Mouse (Mus musculus): Measurements from ENCODE around the gene Cadps2. TPM values are rescaled to one million over a fixed set of nuclear protein-coding genes. Genes with fewer than 3 reads are reported as not detected.

Cadps2 gene
- polyA plus RNA-seq, 1 experiment from 2014 or later: 1.3 TPM

- Histone ChIP-seq H3K4me1 (ENCODE audit: control insufficient read depth in 2 of 2, insufficient read depth in 2 of 2, low read length in 2 of 2) (peaks cover 9 to 13% of the 10 kb centered on the region in 2 experiments), H3K9ac (ENCODE audit: low read length) (no peak overlapping the region)
- no peak for ATAC-seq (ENCODE audit: insufficient number of reproducible peaks, insufficient read depth, low FRiP score, low read depth)
Measured at GRCm38 (mm10) chr6:23246790-23247511, 592.3 kb downstream of the Cadps2 start.

GRCm38 (mm10) chr6:23246061-23246789, 593.0 kb downstream of the Cadps2 start:
- Histone ChIP-seq H3K4me3 (ENCODE audit: control insufficient read depth in 1 of 2, insufficient read depth in 1 of 2, low read depth in 1 of 2, low read length in 2 of 2) (no peak overlapping the region), H3K9ac (ENCODE audit: low read length) (no peak overlapping the region), H3K36me3 (ENCODE audit: control insufficient read depth, insufficient read depth, low read length) (no peaks in the 10 kb centered on the region), H3K27ac (replicated peaks in 1 of 2; ENCODE audit: control insufficient read depth in 1 of 2, insufficient read depth in 1 of 2, low read depth in 2 of 2, low read length in 2 of 2) (no peak overlapping the region), H3K4me2 (ENCODE audit: low read length) (no peak overlapping the region), H3K9me3 (ENCODE audit: control insufficient read depth, low read length) (no peaks in the 10 kb centered on the region), H3K27me3 (ENCODE audit: control insufficient read depth, insufficient read depth, low read length) (peaks cover 95% of the 10 kb centered on the region), H3K4me1 (ENCODE audit: control insufficient read depth in 2 of 2, insufficient read depth in 2 of 2, low read length in 2 of 2) (peaks cover 9 to 13% of the 10 kb centered on the region in 2 experiments)
- ATAC-seq (ENCODE audit: insufficient number of reproducible peaks, insufficient read depth, low FRiP score, low read depth): no peak
- 3% methylated on average over 17 of the region's 17 CpGs for WGBS

More at GRCm38 (mm10) chr6:23246790-23247511, 592.3 kb downstream of the Cadps2 start:
- H3K36me3 ChIP-seq (ENCODE audit: control insufficient read depth, insufficient read depth, low read length): no peaks in the 10 kb centered on the region
- peak overlapping the region; percentile 19 to 40; a peak in 3 of 4 replicates for H3K4me3 ChIP-seq (ENCODE audit: control insufficient read depth in 1 of 2, insufficient read depth in 1 of 2, low read depth in 1 of 2, low read length in 2 of 2)
- peaks cover 94% of the 10 kb centered on the region for H3K27me3 ChIP-seq (ENCODE audit: control insufficient read depth, insufficient read depth, low read length)
- H3K27ac ChIP-seq (replicated peaks in 1 of 2; ENCODE audit: control insufficient read depth in 1 of 2, insufficient read depth in 1 of 2, low read depth in 2 of 2, low read length in 2 of 2): no peak overlapping the region
- 1% methylated on average over 23 of the region's 23 CpGs for WGBS
- peak overlapping the region; percentile 62; the same call in 1 of the 2 replicates for H3K4me2 ChIP-seq (ENCODE audit: low read length)
- H3K9me3 ChIP-seq (ENCODE audit: control insufficient read depth, low read length): no peaks in the 10 kb centered on the region

GRCm38 (mm10) chr6:23245545-23246011, 593.6 kb downstream of the Cadps2 start:
- WGBS: 2% methylated on average over 23 of the region's 23 CpGs
- Histone ChIP-seq H3K36me3 (ENCODE audit: control insufficient read depth, insufficient read depth, low read length) (no peaks in the 10 kb centered on the region), H3K9me3 (ENCODE audit: control insufficient read depth, low read length) (0 out of 2 replicates have a peak, but pooled peaks cover 3% of the 10 kb centered on the region), H3K27ac (replicated peaks in 1 of 2; ENCODE audit: control insufficient read depth in 1 of 2, insufficient read depth in 1 of 2, low read depth in 2 of 2, low read length in 2 of 2) (no peak overlapping the region), H3K4me2 (ENCODE audit: low read length) (no peak overlapping the region), H3K4me3 (ENCODE audit: control insufficient read depth in 1 of 2, insufficient read depth in 1 of 2, low read depth in 1 of 2, low read length in 2 of 2) (no peak overlapping the region), H3K27me3 (ENCODE audit: control insufficient read depth, insufficient read depth, low read length) (peaks cover 91% of the 10 kb centered on the region), H3K4me1 (ENCODE audit: control insufficient read depth in 2 of 2, insufficient read depth in 2 of 2, low read length in 2 of 2) (peaks cover 9 to 13% of the 10 kb centered on the region in 2 experiments), H3K9ac (ENCODE audit: low read length) (no peak overlapping the region)
- ATAC-seq (ENCODE audit: insufficient number of reproducible peaks, insufficient read depth, low FRiP score, low read depth): no peak

GRCm38 (mm10) chr6:23245121-23245520, 594.1 kb downstream of the Cadps2 start:
- ATAC-seq (ENCODE audit: insufficient number of reproducible peaks, insufficient read depth, low FRiP score, low read depth): no peak
- Histone ChIP-seq H3K4me2 (ENCODE audit: low read length) (no peak overlapping the region), H3K4me1 (ENCODE audit: control insufficient read depth in 2 of 2, insufficient read depth in 2 of 2, low read length in 2 of 2) (peaks cover 9 to 13% of the 10 kb centered on the region in 2 experiments), H3K27me3 (ENCODE audit: control insufficient read depth, insufficient read depth, low read length) (peaks cover 86% of the 10 kb centered on the region), H3K27ac (replicated peaks in 1 of 2; ENCODE audit: control insufficient read depth in 1 of 2, insufficient read depth in 1 of 2, low read depth in 2 of 2, low read length in 2 of 2) (no peak overlapping the region), H3K36me3 (ENCODE audit: control insufficient read depth, insufficient read depth, low read length) (no peaks in the 10 kb centered on the region), H3K9ac (ENCODE audit: low read length) (no peak overlapping the region), H3K4me3 (ENCODE audit: control insufficient read depth in 1 of 2, insufficient read depth in 1 of 2, low read depth in 1 of 2, low read length in 2 of 2) (no peak overlapping the region), H3K9me3 (ENCODE audit: control insufficient read depth, low read length) (0 out of 2 replicates have a peak, but pooled peaks cover 3% of the 10 kb centered on the region)
- WGBS: 17% methylated on average over 9 of the region's 9 CpGs

- Histone ChIP-seq H3K4me3 (ENCODE audit: control insufficient read depth in 1 of 2, insufficient read depth in 1 of 2, low read depth in 1 of 2, low read length in 2 of 2) (no peak overlapping the region), H3K27ac (replicated peaks in 1 of 2; ENCODE audit: control insufficient read depth in 1 of 2, insufficient read depth in 1 of 2, low read depth in 2 of 2, low read length in 2 of 2) (no peak overlapping the region), H3K27me3 (ENCODE audit: control insufficient read depth, insufficient read depth, low read length) (peaks cover 77% of the 10 kb centered on the region), H3K4me1 (ENCODE audit: control insufficient read depth in 2 of 2, insufficient read depth in 2 of 2, low read length in 2 of 2) (peaks cover 9 to 10% of the 10 kb centered on the region in 2 experiments), H3K4me2 (ENCODE audit: low read length) (no peak overlapping the region), H3K9me3 (ENCODE audit: control insufficient read depth, low read length) (0 out of 2 replicates have a peak, but pooled peaks cover 3% of the 10 kb centered on the region), H3K9ac (ENCODE audit: low read length) (no peak overlapping the region), H3K36me3 (ENCODE audit: control insufficient read depth, insufficient read depth, low read length) (no peaks in the 10 kb centered on the region)
- no peak for ATAC-seq (ENCODE audit: insufficient number of reproducible peaks, insufficient read depth, low FRiP score, low read depth)
- 4% methylated on average over 15 of the region's 15 CpGs for WGBS
Measured at GRCm38 (mm10) chr6:23243821-23244760, 595.1 kb downstream of the Cadps2 start.

Other genes with a start within 250 kb of the Cadps2 start
- gene Rnf133, start 189.1 kb downstream of the Cadps2 start, polyA plus RNA-seq (2014; fragmentation: Nextera tagmentation; extraction: Ambion mirVana): not detected in 2 replicates
- gene Rnf148, start 184.3 kb downstream of the Cadps2 start, polyA plus RNA-seq (2014; fragmentation: Nextera tagmentation; extraction: Ambion mirVana): not detected in 2 replicates
- not detected in 2 replicates for gene Tas2r118, start 130.6 kb upstream of the Cadps2 start, polyA plus RNA-seq (2014; fragmentation: Nextera tagmentation; extraction: Ambion mirVana)